Mouse (Mus musculus) myocyte (in vitro differentiated cells): ENCODE data around the gene Vav3. TPM values are rescaled to one million over a fixed set of nuclear protein-coding genes. Genes with fewer than 3 reads are reported as not detected.

Experiments used
- H3K27me3 ChIP-seq: one replicate; pipeline ENCODE4 v1.6.1; 2011; ENCODE audit not compliant: control insufficient read depth, insufficient read depth, insufficient read length
- H3K36me3 ChIP-seq: one replicate; pipeline ENCODE4 v1.6.1; 2011; ENCODE audit not compliant: control insufficient read depth, insufficient read depth
- H3K4me2 ChIP-seq: one replicate; pipeline ENCODE4 v1.6.1; 2011; ENCODE audit warnings: low read depth, control low read depth
- H3K4me3 ChIP-seq: one replicate; pipeline ENCODE4 v1.5.1; 2011; ENCODE audit warnings: mild to moderate bottlenecking, control low read depth, moderate library complexity
- H3K79me2 ChIP-seq: one replicate; pipeline ENCODE4 v1.6.1; 2011; ENCODE audit not compliant: control insufficient read depth, insufficient read depth
- H3ac ChIP-seq: one replicate; pipeline ENCODE4 v1.6.1; 2011; ENCODE audit not compliant: control insufficient read depth, insufficient read length
- CEBPB ChIP-seq: IDR thresholded peaks from 2 replicates; pipeline ENCODE4 v1.6.1; 2011; ENCODE audit warnings: mild to moderate bottlenecking, moderate library complexity; ENCODE audit not compliant: poor library complexity, insufficient read depth, severe bottlenecking
- E2F4 ChIP-seq: IDR thresholded peaks from one replicate; pipeline ENCODE4 v1.6.1; 2011; ENCODE audit warnings: mild to moderate bottlenecking, control low read depth, moderate library complexity; ENCODE audit not compliant: insufficient read depth
- MAX ChIP-seq: IDR thresholded peaks from one replicate; pipeline ENCODE4 v1.6.1; 2011; ENCODE audit warnings: low read depth, mild to moderate bottlenecking, control low read depth
- MYOD1 ChIP-seq, 3 experiments: IDR thresholded peaks; one replicate each; pipeline ENCODE4 v1.6.1; 2011; ENCODE audit warnings: control low read depth in 2 of 3, low read depth in 2 of 3, mild to moderate bottlenecking in 2 of 3, moderate library complexity in 1 of 3; ENCODE audit not compliant: insufficient read length in 2 of 3, control insufficient read depth in 1 of 3
- MYOG ChIP-seq, 3 experiments: IDR thresholded peaks; one replicate each; pipeline ENCODE4 v1.6.1; 2011; ENCODE audit warnings: control low read depth in 2 of 3, low read depth in 2 of 3, mild to moderate bottlenecking in 2 of 3; ENCODE audit not compliant: insufficient read length in 2 of 3, control insufficient read depth in 1 of 3, insufficient read depth in 1 of 3
- POLR2A ChIP-seq: IDR thresholded peaks from one replicate; pipeline ENCODE4 v1.6.1; 2011; ENCODE audit warnings: low read depth, mild to moderate bottlenecking, control low read depth, moderate library complexity; ENCODE audit not compliant: insufficient read length
- POLR2AphosphoS2 ChIP-seq: IDR thresholded peaks from one replicate; pipeline ENCODE4 v1.6.1; 2011; ENCODE audit warnings: low read depth, control low read depth; ENCODE audit not compliant: insufficient read length
- REST ChIP-seq: IDR thresholded peaks from one replicate; pipeline ENCODE4 v1.6.1; 2011; ENCODE audit warnings: mild to moderate bottlenecking, control low read depth, moderate library complexity; ENCODE audit not compliant: insufficient read depth, insufficient read length
- SRF ChIP-seq: IDR thresholded peaks from one replicate; pipeline ENCODE4 v1.6.1; 2011; ENCODE audit warnings: low read depth; ENCODE audit not compliant: control insufficient read depth, insufficient read length
- TCF12 ChIP-seq: IDR thresholded peaks from one replicate; pipeline ENCODE4 v1.6.1; 2011; ENCODE audit warnings: mild to moderate bottlenecking, control low read depth; ENCODE audit not compliant: poor library complexity, insufficient read depth, severe bottlenecking
- TCF3 ChIP-seq: IDR thresholded peaks from one replicate; pipeline ENCODE4 v1.6.1; 2011; ENCODE audit warnings: low read depth, control low read depth; ENCODE audit not compliant: insufficient read length
- USF1 ChIP-seq: IDR thresholded peaks from one replicate; pipeline ENCODE4 v1.6.1; 2011; ENCODE audit warnings: low read depth, mild to moderate bottlenecking, control low read depth, moderate library complexity
- polyA plus RNA-seq: library from polyadenylated mRNA; unstranded; fragments of >200 nt; fragmentation: generic; extraction: Trizol; gene quantifications from one replicate; pipeline ENCODE4 v1.2.1, GENCODE M21; 2012; ENCODE audit warnings: missing spikeins

Vav3 gene
- polyA plus RNA-seq, 1 experiment, result 0.95 TPM

GRCm38 (mm10) chr3:109639386-109639785 lies 298.9 kb downstream of the Vav3 start:
- Histone ChIP-seq H3K36me3 (no peaks in the 10 kb centered on the region), H3K4me2 (no peak overlapping the region), H3K4me3 (no peak overlapping the region), H3K27me3 (no peaks in the 10 kb centered on the region), H3ac (no peak overlapping the region), H3K79me2 (no peaks in the 10 kb centered on the region)
- TF ChIP-seq REST, result no peak

- no peak overlapping the region for H3ac ChIP-seq
- H3K36me3 ChIP-seq, result no peaks in the 10 kb centered on the region
- H3K4me3 ChIP-seq, result no peak overlapping the region
- no peaks in the 10 kb centered on the region for H3K27me3 ChIP-seq
- TF ChIP-seq CEBPB (peak; percentile 75), TCF3 (no peak)
- H3K4me2 ChIP-seq, result peak overlapping the region; percentile 47
- H3K79me2 ChIP-seq, result no peaks in the 10 kb centered on the region
These were observed 300.3 kb downstream of the Vav3 start for GRCm38 (mm10) chr3:109640796-109641195.

GRCm38 (mm10) chr3:109648242-109648641 lies 307.8 kb downstream of the Vav3 start:
- Histone ChIP-seq H3ac (no peak overlapping the region), H3K4me3 (no peak overlapping the region), H3K4me2 (no peak overlapping the region), H3K27me3 (no peaks in the 10 kb centered on the region), H3K36me3 (no peaks in the 10 kb centered on the region), H3K79me2 (no peaks in the 10 kb centered on the region)
- no peak for TF ChIP-seq POLR2AphosphoS2
- TF ChIP-seq TCF3, result no peak
- no peak for TF ChIP-seq SRF

GRCm38 (mm10) chr3:109651479-109651878 lies 311.0 kb downstream of the Vav3 start:
- TF ChIP-seq SRF (no peak), USF1 (no peak), MAX (no peak), E2F4 (no peak)
- H3K4me2 ChIP-seq, result no peak overlapping the region
- H3K79me2 ChIP-seq, result no peaks in the 10 kb centered on the region

GRCm38 (mm10) chr3:109652860-109653631 lies 312.6 kb downstream of the Vav3 start:
- Histone ChIP-seq H3K36me3 (no peaks in the 10 kb centered on the region), H3K27me3 (no peaks in the 10 kb centered on the region), H3ac (no peak overlapping the region), H3K79me2 (no peaks in the 10 kb centered on the region), H3K4me3 (no peak overlapping the region), H3K4me2 (no peak overlapping the region)
- TF ChIP-seq TCF3 (no peak), POLR2AphosphoS2 (no peak), TCF12 (no peak), POLR2A (no peak), MYOD1 (IDR thresholded peaks at IDR 0.05; ENCODE audit: control insufficient read depth in 1 of 3, insufficient read length in 2 of 3, low read depth in 2 of 3) (no peak), USF1 (no peak), CEBPB (no peak), SRF (no peak), E2F4 (no peak), MYOG (IDR thresholded peaks at IDR 0.05; ENCODE audit: control insufficient read depth in 1 of 3, insufficient read depth in 1 of 3, insufficient read length in 2 of 3, low read depth in 2 of 3) (no peak), MAX (no peak), REST (no peak)

More at GRCm38 (mm10) chr3:109651479-109651878, 311.0 kb downstream of the Vav3 start:
- no peaks in the 10 kb centered on the region for H3K27me3 ChIP-seq
- H3K4me3 ChIP-seq, result no peak overlapping the region
- H3ac ChIP-seq, result no peak overlapping the region
- H3K36me3 ChIP-seq, result no peaks in the 10 kb centered on the region

GRCm38 (mm10) chr3:109654386-109654785 lies 313.9 kb downstream of the Vav3 start:
- no peak overlapping the region for H3ac ChIP-seq
- H3K27me3 ChIP-seq, result no peaks in the 10 kb centered on the region
- no peaks in the 10 kb centered on the region for H3K79me2 ChIP-seq
- no peaks in the 10 kb centered on the region for H3K36me3 ChIP-seq
- TF ChIP-seq POLR2A (no peak), TCF12 (no peak), REST (no peak), MYOD1 (IDR thresholded peaks at IDR 0.05; ENCODE audit: control insufficient read depth in 1 of 3, insufficient read length in 2 of 3, low read depth in 2 of 3) (no peak), POLR2AphosphoS2 (no peak), CEBPB (no peak), MAX (no peak), USF1 (no peak), E2F4 (no peak), SRF (no peak), MYOG (IDR thresholded peaks at IDR 0.05; ENCODE audit: control insufficient read depth in 1 of 3, insufficient read depth in 1 of 3, insufficient read length in 2 of 3, low read depth in 2 of 3) (no peak), TCF3 (no peak)
- H3K4me2 ChIP-seq, result no peak overlapping the region
- no peak overlapping the region for H3K4me3 ChIP-seq
